Mouse (Mus musculus) kidney, postnatal 14 days (tissue): Measurements from ENCODE around the gene Tmem273.

Source experiments
- DNase-seq: peaks from one replicate; pipeline ENCODE4 v3.0.0; 2022; ENCODE audit warnings: mixed read lengths

The Tmem273 gene

DNA sequence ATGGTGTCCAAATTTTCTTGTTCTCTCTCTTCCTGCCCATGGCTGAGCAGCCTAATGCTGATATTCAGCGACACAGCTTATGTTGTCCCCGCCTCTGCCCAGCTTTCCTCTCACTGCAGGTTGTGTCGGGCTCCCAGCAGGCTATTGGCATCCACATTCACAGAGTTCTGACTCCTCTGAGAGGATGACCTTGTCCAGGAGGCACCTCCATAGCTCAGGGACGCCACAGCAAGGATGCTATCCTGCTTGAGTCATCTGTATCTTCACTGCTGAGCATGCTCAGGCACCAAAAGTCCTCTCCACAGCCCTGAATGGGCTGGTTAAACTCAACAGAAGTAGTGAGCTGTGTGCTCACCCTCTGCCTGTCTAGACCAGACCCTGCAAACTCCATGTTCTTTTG, 29.2 kb downstream of the Tmem273 start:
- no peak for DNase-seq

DNA sequence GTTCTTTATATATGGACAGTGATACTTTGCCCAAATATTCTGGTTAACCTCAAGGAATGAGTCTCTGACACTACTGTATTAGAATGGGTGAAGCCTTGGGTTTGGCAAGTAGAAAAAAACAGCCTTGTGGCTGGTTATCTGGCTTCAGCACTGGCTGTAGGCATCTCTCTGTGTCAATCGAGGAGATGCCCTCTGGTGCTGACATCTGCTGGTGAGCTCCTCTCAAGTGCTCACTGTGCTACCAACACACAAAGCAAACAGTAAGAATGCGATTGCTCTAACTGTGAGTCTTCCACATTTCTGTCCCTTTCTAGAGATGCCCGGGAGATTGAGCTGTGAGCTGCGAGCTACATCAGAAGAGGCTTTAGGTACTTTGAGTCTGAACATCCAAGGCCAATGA, 30.8 kb downstream of the Tmem273 start:
- no peak for DNase-seq

DNA sequence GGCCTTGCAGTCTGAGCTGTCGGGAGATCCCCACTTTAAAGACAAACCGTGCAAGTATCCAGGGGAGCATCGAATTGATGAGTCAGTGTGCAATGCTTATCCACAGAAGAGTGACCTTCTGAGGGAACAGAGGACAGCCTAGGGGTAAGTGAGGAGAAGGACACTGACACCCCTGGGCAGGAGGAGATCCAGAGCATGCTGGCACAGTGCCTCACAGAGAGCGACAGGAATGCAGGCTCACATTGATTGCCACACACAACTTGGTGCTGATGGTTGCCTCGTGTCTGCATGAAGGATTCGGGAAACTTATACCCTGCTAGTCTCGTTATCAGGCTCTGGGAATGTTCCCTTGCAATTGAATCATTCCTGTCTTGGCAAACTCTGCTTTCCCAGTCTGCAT, 31.5 kb downstream of the Tmem273 start:
- DNase-seq = no peak

DNA sequence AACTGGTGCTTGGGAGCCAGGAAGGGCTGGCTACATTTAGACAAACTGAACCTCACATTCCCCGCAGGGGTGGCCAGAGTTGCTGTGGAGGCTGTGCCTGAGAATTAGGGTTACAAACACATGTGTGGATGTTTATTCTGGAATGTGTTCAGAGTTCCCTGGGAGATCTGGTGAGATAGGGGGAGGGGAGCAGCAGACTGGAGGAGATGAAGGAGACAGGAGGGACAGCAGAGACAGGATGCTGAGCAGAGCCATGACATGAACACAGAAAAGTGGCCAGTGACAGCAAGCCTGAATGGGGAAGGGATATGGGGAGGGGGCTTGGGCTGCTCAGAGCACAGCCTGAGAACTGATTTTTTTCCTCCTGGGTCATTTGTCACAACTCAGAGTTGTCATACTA, 33.5 kb downstream of the Tmem273 start:
- peak; percentile 38 for DNase-seq

DNA sequence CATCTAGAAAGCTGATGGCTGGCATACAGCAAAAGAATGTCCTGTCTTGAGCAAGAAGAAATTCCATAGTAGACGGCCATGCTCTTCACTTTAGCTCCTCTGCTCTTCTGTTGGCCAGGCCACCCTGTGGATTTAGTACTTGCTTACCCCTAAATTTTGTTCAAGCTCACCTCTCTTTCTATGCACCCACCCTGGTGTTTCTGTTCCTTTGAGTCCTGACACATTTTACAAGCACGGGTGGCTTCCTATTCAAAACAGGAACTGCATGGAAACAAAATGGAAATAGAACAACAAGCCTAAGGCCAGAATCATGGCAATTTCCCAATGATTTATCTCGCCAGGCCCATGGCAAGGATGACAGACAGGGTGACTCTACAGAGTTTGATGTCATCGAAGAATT, 37.0 kb downstream of the Tmem273 start:
- DNase-seq = no peak

DNA sequence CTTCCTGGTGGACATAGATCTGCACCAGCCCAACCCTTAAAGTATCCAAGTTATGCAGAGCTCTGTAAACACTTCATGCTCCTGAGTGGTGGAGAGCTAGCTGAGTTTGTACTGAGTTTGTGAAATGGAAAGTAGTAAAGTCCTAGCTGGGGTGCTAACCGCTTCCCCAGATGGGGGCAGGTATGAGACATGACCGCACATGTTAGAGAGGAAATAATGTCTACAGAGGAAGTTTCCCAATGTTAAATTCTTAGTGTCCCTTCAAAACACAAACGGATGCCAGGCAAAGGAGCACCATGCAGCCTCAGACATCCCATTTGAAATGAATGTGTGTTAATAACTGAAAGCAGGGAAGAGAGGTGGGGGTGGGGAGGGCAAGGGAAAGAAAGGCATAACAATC, 38.1 kb downstream of the Tmem273 start:
- DNase-seq = no peak

DNA sequence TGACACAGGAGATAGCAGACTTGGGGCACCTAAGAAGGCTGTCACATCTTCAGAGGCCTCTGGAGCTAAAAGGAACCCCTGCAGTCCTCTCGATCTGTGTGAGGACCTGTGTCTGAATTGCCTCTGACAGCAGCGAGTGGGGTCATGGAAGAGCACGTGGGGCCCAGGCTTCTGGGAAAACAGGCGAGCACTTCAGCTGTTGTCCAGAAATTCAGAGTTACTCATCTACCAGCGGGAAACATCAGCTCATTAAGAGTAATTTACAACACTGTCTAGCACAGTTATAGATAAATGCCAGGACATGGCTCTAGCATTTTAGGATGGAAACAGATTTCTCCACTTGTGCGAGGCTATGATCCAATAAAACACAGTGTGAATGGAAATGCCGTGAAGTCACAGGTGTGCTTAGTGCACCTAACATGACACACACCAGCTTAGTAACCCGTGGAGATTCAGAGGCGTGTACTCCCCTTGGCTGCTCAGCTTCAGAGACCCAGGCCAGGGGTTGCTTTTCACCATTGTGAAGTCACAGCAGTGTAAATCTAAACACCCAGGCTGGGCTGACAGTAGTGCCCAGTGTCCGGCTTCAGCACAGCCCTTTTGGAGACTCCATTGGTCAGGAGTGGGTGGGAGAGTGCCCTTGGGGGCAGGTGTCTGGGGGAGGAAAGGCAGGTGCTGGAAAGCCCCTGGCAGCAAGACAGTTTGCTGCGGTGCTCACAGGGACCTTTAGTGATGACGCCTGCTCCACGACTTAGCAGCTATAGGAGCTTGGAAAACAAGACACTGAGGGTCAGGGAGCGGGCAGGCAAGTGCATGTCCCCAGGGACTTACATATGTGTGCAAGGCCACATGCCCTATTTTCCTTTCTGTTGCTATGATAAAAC, 38.7 kb downstream of the Tmem273 start:
- peak; percentile 33 for DNase-seq

DNA sequence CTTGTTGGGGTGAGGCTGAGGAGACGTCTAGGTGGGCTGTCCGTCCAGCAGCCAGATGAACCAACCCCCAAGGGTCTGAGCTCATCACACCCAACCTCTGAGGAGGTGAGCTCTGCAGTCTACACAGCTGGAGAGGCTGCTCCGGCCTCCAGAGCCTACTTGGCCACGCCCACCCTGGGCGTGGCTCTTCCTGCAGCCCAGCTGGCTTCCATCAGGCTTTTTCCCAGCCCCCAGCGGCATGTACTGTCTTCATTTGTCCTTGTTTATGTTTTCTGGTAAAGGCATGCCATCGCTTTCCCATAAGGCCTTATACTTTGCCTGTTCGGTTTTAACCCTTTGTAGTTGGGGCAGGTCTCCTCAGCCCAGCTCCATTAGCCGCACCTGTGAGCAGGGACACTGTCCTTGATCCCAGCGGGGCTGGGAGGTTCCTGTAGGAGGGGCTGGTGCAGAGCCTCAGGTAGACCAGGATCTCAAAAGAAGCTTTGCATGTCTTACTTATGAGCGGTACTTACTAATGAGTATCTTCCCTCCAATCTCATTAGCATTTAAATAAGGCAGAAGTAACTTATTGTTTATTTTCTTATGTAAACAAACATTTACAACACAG, 39.8 kb downstream of the Tmem273 start:
- DNase-seq = peak; percentile 80

DNA sequence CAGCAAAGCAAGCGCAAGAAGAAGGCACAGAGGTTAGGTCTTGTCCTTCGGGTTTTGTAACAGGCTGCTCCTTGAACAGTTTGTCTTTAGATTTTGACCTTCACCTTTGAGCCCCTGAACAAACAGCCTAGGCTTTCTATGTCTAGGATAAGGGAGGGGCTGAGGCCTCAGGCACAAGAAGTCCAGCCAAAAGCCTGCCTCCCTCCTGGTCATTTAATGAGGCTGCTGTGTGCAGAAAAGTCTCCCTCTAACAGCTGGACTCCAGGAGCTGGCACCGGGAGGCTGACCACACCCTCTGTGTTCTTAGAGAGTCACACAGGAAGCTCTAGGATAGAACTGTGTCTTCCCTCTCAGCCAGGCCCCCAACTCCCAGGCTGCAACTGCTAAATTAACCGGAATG, 41.4 kb downstream of the Tmem273 start:
- DNase-seq = peak; percentile 53

DNA sequence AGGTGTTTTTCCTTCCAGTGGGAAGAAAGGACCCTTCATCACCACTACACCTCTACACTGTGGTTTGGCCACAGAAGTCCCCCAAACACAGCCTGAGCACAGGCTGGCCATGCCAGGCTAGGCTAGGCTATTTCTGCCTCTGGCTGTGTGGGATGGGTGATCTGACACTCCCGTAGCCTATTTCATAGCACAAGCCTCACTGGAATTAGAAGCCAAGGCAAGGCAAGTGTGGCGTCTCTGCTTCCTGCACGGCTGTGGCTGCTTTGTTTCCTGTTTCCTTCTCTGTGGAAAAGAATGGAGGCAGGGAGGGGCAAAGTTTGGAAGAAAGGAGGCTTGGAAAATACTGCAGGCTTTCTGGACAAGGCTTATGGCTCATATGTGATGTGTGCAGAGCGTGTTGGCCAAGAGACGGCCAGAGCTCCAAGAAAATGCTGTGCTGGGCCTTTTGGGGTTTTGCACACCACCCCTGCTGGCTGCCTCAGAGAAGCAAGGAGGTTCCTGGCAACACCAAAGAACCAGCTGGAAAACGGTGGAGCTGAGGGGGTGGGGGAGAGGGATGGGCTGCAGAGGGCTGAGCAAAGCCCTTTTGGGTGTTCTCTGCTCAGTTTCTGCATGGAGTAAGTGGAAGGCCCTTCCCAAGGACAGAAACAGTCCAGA, 42.4 kb downstream of the Tmem273 start:
- peak; percentile 56 for DNase-seq

DNA sequence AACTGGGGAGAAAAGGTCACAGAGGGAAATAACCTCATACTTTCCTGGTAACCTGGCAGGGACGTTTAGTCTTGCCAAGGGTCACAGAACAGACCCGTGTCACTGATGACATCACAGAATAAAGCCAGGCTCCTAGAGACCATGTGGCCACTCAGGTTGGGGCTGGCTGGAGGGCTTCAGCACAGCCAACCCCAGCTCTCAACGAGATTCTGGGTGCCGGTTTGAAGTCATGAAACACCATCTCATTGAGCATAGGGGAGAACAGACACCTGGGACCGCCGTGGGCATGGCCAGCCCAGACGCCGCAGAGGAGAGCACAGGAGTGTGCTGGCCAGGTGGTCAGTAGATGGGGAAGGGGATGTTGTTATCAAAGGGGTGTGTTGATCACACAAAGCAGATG, 48.1 kb downstream of the Tmem273 start, which contains the start of gene Fam170b:
Gene Fam170b (plus strand): TSS at position 116 of the 400 bp plus-strand sequence.
- no peak for DNase-seq

DNA sequence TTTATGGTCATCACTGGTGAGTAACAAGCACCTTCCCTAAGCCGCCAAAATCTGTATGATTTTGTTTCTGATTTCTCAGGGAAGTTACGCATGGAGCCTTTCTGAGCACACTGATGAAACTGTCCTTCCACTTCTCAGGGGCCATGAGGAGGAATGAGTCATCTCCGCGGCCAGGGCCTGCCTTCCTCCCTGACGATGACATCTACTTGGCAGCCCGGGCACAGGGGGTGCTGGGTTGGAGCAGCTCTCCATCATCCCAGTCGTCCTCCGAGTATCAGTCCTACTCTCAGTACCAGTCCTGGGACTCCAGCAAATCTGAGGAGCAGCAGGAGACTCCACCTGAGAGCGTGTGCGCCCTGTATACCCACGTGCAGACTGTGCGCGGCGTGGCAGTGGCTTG, 49.4 kb downstream of the Tmem273 start:
- no peak for DNase-seq

DNA sequence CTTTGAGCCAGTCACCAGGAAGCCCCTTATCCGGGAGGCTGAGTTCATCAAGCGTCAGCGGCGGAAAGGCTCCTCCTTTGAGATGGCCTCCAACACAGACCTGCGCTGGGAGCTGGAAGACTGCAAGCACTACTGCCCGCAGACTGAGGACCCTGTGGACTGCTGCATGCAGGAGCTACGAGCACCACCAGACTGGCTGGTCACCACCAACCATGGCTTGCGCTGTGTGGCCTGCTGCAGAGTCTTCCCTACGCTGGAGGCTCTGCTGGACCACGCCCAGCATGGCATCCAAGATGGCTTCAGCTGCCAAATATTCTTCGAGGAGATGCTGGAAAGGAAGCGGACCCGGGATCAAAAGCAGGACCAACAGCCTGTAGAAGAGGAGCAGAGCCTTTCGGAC, 49.8 kb downstream of the Tmem273 start:
- DNase-seq = no peak

DNA sequence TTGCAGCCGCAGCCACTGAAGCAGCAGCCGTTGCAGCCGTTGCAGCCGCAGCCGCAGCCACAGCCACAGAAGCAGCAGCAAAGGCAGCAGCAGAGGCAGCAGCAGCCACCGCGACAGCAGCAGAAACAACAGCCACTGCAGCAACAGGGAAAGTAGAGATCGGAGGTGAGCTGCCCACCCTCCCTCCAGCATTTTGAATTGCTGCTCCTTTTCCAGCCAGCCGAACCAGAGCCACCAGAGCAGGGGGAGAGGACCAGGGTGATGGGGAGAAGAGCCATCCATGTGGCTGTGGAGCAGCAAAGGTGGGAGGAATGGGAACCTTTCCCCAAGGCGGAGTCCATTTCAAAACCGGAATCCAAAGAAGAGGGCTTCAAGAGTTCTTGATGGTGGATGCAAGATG, 50.4 kb downstream of the Tmem273 start:
- DNase-seq = no peak

DNA sequence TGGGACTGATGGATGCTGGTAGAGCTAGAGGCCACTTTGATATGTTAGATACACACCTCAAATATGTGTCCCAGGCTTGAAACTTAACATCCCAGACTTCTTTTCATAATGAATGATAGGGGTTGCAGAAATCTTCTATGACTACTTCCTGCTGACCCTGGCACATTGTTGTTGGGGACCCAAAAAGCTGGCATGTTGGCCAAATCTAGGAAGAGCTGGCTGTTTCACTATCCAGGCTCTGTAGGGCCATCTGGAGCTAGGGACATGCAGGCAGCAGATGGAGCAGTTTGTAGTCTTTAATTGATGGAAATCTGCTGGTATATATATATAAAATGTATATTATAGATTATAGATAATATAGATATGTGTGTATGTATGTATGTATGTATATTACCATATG, 56.3 kb downstream of the Tmem273 start:
- DNase-seq = no peak

DNA sequence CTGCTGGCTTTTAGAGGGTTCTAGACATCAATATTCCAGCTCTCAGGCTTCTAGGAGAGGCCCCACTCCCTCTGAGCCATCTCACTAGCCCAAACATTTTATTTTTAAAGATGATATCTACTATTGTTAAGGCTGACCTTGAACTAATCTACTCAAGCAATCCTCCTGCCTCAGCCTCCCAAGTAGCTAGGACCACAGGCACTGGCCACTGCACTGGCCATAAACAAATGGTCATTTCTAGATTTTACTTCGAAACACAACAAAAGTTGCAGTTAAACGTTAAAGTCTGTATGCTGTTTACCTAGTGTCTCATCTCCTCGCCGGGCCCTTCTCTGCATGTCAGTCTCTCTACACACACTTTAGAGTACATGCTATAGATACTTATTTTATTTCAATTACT, 68.3 kb downstream of the Tmem273 start:
- no peak for DNase-seq

DNA sequence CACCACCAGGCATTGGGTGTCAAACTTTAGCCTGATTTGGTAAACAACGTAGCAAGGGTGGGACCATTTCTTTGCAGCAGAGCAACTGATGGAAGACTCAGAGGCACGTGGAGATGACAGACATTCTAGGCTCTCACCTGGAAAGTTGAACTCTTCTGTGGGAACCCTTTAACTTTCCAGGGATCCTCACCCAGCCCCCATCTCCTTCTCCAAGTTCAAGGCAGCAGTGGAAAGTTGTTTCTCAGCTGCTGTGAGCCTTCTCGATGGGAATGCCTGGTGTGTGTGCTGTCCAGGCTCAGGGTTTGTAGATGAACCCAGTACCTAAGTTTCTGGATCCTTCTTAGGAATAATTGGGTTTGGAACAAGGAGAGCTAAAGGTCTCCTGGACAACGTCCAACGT, 70.5 kb downstream of the Tmem273 start:
- no peak for DNase-seq

DNA sequence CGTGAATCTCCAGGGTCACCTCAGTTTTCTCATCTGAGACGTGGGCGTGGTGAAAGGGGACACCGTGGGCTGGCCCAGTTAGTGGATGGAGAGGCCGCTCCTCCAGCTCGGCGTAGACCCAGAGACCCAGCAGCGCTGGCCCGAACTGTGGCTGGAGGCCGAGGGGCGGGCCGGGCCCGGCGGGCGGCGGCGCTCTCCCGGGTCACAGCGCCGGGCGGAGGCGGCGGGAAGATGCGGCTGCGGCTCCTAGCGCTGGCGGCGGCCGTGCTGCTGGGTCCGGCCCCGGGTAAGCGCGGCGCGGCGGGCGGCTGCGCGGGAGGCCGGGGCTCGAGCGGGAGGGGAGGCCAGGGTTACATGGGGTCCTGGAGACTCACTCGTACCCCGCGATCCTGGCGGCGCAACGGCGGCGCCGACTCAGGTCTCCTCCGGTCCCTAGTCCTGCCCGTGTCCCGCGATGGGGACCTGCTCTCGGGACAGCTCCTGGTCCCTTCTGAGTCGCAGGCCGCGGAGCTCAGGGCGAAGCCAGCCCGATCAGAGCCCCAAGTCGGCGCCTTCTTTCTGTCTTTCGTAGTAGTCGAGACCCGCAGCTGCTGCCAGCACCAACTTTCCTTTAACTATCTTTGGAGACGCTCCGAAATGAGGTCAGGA, 71.0 kb downstream of the Tmem273 start, which contains the start of gene Vstm4:
Gene Vstm4 (plus strand): TSS at position 76 of the 648 bp plus-strand sequence.
- peak; percentile 80 for DNase-seq

DNA sequence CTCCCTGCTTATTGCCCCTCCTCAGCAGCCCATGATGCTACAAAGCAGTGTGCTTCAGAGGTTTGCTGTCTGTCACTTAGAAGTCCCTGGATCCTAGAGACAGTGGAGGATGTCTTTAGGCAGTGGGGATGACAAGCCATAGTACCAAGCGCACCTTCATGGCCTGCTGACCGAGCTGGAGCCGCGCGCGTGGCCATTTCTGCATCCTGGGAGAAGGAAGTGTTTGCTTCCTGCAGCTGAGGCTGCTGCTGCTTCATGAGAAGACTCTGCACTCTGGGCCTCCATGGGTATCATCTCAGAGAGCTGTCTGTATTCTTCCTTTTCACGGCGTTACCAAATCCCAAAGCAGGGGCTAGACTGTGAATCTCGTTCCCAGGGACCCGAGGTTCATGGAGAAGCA, 72.6 kb downstream of the Tmem273 start:
- no peak for DNase-seq

DNA sequence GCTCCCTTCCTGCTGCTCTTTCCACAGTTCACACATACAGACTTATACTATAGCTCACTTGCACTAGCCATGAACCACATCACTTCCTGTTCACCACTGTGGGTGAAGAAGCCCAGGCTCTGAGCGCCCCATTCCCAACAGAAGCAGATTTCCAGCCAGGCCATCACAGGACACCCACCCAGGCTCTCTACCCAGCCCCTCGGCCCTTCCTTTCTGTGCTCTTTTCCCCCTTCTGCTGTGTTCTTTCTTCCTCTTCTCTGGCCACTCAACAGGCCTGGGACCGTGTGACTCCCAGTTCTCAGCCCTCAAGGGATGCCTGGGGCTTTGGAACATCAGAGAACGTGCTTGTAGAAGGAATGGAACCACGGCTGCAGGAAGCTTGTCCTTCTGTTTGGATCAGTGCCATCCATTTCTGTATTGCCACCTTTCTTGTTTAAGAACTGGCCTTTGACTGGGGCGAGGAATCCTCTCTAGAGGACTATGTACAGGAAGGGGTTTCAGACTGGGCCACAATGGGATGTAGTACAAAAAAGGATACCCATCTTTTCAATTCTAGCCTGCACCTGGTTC, 73.3 kb downstream of the Tmem273 start:
- no peak for DNase-seq

DNA sequence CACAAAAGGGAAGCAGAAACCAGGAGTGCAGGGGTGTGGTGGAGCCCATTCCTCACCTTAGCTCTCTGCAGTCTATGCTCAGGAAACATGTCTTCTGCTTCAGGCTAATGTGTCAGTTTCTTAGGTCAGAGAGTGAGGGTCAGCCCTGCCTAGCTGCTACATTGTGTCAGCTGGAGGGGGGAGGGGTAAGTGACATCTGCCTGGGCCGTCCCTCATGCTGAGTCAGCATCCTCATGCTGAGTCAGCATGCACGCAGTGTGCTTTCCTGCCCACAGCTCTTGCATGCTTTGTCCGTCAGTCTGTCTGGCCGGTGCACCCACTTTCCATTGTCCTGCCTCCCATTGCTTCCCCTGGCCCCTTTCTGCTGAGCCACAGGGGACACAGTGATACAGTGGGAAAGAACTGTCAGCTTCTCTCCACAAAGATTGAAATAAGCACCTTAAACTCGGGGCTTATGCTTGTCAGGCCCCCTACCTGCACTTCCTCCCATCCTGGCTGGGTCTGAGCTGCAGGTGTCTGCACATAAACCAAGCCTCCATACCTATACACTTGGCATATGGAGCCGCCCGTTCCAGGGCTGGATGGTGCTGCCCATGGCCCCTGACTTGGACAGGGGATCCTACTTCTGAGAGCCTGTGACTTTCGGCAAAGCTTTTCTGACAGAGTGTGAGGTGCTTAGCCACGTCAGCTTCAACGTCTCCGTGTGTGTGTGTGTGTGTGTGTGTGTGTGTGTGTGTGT, 74.2 kb downstream of the Tmem273 start:
- peak; percentile 49 for DNase-seq

DNA sequence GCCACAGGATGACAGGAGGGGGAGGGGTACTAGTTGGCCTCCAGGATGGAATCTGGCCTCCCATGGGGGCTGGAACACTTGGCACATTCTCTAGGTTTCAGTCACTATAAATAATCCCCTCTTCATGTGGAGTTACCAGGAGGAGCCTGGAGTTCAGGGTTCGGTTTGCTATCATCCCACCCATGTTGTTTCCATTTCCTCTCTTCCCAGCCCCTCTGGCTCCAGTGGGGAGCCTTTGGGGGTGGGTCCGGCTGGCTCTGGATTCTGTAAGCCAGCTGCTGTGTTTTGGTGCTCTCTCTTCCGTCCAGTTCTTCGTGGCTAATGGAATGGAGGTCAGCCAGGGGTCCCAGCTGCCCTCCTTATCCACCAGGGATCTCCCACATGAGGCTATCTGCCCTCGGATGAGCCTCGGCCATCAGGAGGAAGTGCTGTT, 75.4 kb downstream of the Tmem273 start:
- peak; percentile 80 for DNase-seq
